Mouse (Mus musculus) macrophage (primary cell): ENCODE results near the gene Acad11. TPM values are rescaled to one million over a fixed set of nuclear protein-coding genes. Genes with fewer than 3 reads are reported as not detected.

Source experiments
- H3K27ac ChIP-seq: fragments of 350-480 bp; formaldehyde crosslinking; 2 replicates; pipeline ENCODE4 v1.9.0; 2021
- H3K36me3 ChIP-seq: fragments of 350-480 bp; formaldehyde crosslinking; 2 replicates; pipeline ENCODE4 v1.9.0; 2021; ENCODE audit errors: inconsistent target
- H3K4me3 ChIP-seq: fragments of 350-480 bp; formaldehyde crosslinking; 2 replicates; pipeline ENCODE4 v1.9.0; 2021; ENCODE audit errors: inconsistent target
- H3K79me2 ChIP-seq: fragments of 350-480 bp; formaldehyde crosslinking; 2 replicates; pipeline ENCODE4 v1.9.0; 2021; ENCODE audit errors: inconsistent target
- WGBS: methylation state at CpG from one replicate; pipeline ENCODE4 v1.1.7; 2026; ENCODE audit warnings: inconsistent platforms; ENCODE audit not compliant: missing documents; 5-methylcytosine and 5-hydroxymethylcytosine counted together
- polyA plus RNA-seq: library from polyadenylated mRNA; stranded (reverse); fragments of 250-400 nt; gene quantifications from 3 replicates; pipeline ENCODE4 v1.2.4, GENCODE M21; 2018; ENCODE audit warnings: inconsistent platforms

Acad11 gene
- polyA plus RNA-seq, 1 experiment from 2014 or later: 8.7 TPM

DNA sequence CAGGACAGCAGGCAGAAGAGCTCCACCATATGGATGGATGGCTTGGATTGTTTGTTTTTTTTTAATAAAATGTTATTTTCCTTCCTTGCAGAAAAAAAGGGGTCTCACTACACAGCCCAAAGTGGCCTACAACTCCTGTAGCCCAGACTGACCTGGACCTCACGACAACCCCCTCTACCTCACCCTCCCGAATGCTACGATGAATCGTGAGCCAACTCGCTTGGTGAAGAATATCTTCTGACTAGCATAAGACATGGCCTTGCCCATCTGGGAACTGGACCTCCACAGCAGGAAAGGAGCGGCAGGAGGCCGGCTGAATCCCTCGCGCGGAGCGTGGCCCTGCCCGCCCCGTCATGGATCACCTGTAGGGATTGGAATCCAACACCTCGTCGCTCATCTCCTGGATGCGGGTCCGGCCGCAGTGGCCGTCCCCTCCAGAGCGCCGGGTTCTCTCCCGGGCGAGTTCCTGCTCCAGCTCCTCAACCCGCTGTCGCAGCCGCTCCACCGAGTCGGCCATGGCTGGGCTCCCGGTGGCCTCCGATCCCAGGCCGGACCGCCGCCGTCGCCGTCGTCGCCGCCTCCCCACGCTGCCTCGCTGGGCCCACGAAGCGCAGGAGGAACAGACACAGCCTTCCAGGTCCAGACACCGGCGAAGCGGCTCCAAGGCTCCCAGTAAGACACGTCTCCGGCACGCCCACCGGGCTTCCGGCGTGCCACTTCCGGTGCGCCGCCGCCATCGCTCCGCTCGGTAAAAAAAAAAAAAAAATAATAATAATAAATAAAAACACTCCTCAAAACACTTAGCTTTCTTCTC is 540 bp upstream of the Acad11 start, which contains the start of gene Uba5:
Uba5 (minus strand) TSS at position 705 of the 814 bp plus-strand sequence.
- peak within 1 kb of the TSS; percentile 80 for H3K4me3 ChIP-seq
- H3K79me2 ChIP-seq: peaks cover 39% of the 10 kb centered on the region
- 2% methylated on average over 59 of the region's 59 CpGs for WGBS
- peaks cover 6% of the 10 kb centered on the region; the same call in 1 of the 2 replicates for H3K36me3 ChIP-seq
- peak within 1 kb of the TSS; percentile 88 for H3K27ac ChIP-seq

DNA sequence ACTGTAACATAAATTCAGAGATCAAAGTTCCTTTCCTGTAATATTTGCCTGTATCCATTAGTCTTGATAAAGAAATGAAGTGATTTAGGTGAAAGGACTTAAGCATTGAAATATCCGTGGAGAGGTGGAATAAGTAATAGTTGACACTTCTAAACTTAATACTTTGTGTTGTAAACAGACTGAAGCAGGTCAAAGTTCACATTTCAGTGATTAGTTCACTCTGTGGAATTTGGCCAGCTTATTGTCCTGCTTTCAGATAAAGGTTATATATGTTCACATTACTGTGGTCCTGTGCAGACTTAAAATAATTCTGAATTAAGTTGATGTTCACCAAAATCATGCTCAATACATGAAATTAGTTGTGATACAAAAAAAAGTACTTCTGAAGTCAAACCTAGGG is 1.4 kb downstream of the Acad11 start:
- H3K79me2 ChIP-seq: peaks cover 32% of the 10 kb centered on the region
- H3K4me3 ChIP-seq: no peak overlapping the region
- WGBS: 50% methylated on average over 1 of the region's 1 CpGs
- no peaks in the 10 kb centered on the region for H3K36me3 ChIP-seq
- H3K27ac ChIP-seq: no peak overlapping the region

DNA sequence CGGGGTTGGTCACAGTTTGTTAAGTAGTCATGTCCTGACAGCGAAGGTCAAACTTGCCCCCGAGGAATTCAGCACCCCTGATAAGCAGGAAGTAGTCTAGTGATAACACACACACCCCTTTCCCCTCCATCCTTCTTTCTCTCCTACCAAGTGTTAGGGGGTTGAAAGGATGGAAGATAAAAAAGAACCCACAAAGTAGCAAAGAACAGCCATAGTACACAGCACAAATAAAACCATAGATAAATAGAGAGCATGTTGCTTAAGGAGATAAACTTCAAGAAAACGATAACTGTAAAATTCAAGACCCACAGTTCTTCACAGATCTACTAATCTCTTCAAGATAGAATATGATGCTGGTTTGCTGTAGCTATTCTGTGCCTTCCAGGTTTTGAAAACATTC is 7.1 kb downstream of the Acad11 start:
- Histone ChIP-seq H3K27ac (no peak overlapping the region), H3K79me2 (no peaks in the 10 kb centered on the region), H3K36me3 (no peaks in the 10 kb centered on the region), H3K4me3 (no peak overlapping the region)
- WGBS: 85% methylated on average over 4 of the region's 4 CpGs

- 94% methylated on average over 8 of the region's 8 CpGs for WGBS
- Histone ChIP-seq H3K4me3 (no peak overlapping the region), H3K27ac (no peak overlapping the region), H3K79me2 (no peaks in the 10 kb centered on the region), H3K36me3 (no peaks in the 10 kb centered on the region)
These were observed 7.9 kb downstream of the Acad11 start for GRCm38 (mm10) chr9:104070863-104071604.

GRCm38 (mm10) chr9:104075808-104076207 is 12.6 kb downstream of the Acad11 start:
- Histone ChIP-seq H3K4me3 (no peak overlapping the region), H3K36me3 (no peaks in the 10 kb centered on the region), H3K27ac (no peak overlapping the region), H3K79me2 (no peaks in the 10 kb centered on the region)
- WGBS: 93% methylated on average over 2 of the region's 2 CpGs

DNA sequence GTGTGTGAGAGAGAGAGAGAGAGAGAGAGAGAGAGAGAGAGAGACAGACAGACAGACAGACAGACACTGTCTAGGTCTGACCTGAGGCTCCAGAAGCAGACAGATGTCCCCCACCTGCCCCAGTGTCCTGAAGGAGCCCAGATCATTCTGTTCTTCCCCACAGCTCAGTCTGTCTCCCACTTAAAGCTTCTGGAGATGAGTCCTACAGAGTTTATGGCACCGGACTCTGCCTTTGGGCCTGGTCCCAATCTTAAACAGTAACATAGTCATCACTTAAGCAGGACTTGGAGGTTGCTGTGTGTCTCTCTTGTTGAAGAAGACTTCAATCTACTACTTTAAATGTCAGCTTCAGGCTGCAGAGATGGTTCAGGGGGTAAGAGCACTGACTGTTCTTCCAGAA is 15.6 kb downstream of the Acad11 start:
- H3K36me3 ChIP-seq: peaks cover 7% of the 10 kb centered on the region; the same call in 1 of the 2 replicates
- H3K79me2 ChIP-seq: no peaks in the 10 kb centered on the region
- no peak overlapping the region for H3K27ac ChIP-seq
- no peak overlapping the region for H3K4me3 ChIP-seq
- 100% methylated on average over 1 of the region's 1 CpGs for WGBS

DNA sequence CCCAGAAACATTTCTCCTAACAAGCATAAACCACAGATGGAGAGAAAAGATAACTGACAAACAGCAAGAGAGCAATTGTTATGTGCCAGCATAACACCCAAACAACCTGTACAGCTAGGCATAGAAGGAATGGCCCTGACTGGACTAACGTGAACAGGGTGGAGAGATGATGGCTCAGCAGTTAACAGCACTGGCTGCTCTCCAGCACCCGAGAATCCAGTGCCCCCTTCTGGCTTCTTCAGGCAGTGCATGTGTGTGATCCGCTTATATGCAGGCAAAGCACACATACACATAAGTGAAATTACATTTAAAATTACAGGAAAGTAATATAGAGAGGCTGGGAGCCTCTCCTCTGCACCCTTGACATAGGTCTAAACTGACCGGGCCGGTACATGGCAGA is 16.2 kb downstream of the Acad11 start:
- no peaks in the 10 kb centered on the region for H3K79me2 ChIP-seq
- H3K4me3 ChIP-seq: no peak overlapping the region
- 25% methylated on average over 5 of the region's 5 CpGs for WGBS
- H3K27ac ChIP-seq: no peak overlapping the region
- peaks cover 7% of the 10 kb centered on the region; the same call in 1 of the 2 replicates for H3K36me3 ChIP-seq

GRCm38 (mm10) chr9:104080038-104080437 is 16.9 kb downstream of the Acad11 start:
- Histone ChIP-seq H3K27ac (no peak overlapping the region), H3K4me3 (no peak overlapping the region), H3K36me3 (peaks cover 7% of the 10 kb centered on the region; the same call in 1 of the 2 replicates), H3K79me2 (no peaks in the 10 kb centered on the region)
- WGBS: 70% methylated on average over 3 of the region's 3 CpGs

DNA sequence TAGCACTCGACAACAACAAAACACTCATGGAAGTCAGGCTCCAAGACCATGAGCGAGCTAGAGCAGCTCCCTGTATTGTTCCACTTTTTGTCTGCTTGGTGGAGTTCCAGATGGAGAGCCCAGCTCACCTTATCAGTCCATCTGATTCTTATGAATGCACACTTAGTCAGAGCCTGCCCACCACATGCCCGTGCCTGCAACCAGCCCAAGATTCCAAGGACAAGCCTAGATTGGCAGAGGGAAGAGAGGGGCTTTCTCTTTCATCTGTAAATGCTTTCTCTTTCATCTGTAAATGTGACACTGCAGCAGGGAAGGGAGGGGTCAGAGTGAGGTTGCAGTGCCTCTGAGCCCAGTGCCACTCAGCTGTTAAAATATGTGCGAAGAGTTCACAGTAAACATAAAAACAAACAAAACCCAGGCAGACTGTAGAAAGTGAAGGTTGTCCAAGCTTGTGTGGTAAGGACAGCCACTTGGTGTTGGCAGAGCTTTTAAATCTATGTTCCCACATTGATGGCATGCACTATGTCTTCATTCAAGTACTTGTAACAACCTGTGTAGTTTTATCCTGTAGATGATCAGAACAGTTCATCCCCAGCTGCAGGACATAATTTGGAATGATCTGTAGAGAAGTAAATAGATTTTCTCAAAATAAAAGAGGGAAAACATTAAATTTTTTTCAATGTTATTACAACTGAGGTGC is 22.7 kb downstream of the Acad11 start:
- H3K36me3 ChIP-seq: peaks cover 7% of the 10 kb centered on the region; the same call in 1 of the 2 replicates
- no peak overlapping the region for H3K4me3 ChIP-seq
- no peaks in the 10 kb centered on the region for H3K79me2 ChIP-seq
- WGBS: 100% methylated on average over 4 of the region's 4 CpGs
- no peak overlapping the region for H3K27ac ChIP-seq

GRCm38 (mm10) chr9:104088555-104088954 is 25.4 kb downstream of the Acad11 start:
- Histone ChIP-seq H3K36me3 (no peaks in the 10 kb centered on the region), H3K27ac (no peak overlapping the region), H3K4me3 (no peak overlapping the region), H3K79me2 (no peaks in the 10 kb centered on the region)
- WGBS: 79% methylated on average over 7 of the region's 8 CpGs

DNA sequence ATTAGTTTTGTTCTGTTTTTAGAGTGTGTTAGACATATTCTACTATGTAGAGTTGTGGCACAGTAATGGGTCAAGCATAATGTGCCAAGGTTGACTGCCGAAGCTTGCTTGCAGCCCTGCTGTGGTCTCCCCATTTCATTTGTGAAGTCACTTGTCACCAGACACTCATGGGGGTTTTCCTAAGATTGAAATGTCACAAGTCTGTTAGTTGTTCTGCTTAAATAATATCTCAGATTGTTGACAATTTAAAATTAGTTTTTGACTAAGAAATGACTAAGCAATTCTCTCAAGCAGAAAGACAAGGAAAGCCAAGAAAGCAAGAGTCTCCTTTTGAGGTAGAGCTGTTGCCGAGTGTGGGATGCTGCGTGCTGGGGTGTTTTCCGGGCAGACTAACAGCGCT is 29.8 kb downstream of the Acad11 start:
- Histone ChIP-seq H3K27ac (no peak overlapping the region), H3K36me3 (no peaks in the 10 kb centered on the region), H3K4me3 (no peak overlapping the region), H3K79me2 (no peaks in the 10 kb centered on the region)
- 93% methylated on average over 5 of the region's 5 CpGs for WGBS

DNA sequence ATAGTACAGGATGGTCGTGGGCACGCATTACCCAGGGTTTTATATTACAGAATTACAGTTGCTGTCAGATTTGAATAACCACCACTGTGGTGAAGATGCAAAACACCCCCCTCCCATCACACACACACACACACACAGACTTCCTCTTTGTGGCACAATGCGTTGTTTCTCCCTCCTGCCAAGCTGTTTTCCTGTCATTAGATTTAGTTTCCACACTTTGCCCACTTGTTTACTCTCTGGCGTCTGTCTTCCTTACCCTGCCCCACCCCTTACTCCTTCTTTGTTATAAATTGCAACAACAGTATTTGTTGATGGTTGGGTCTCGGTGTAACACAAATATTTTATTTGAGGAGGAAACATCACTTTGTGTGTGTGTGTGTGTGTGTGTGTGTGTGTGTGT is 35.1 kb downstream of the Acad11 start:
- Histone ChIP-seq H3K4me3 (no peak overlapping the region), H3K27ac (no peak overlapping the region), H3K79me2 (no peaks in the 10 kb centered on the region), H3K36me3 (no peaks in the 10 kb centered on the region)
- 11% methylated on average over 5 of the region's 5 CpGs for WGBS

GRCm38 (mm10) chr9:104099060-104099459 is 35.9 kb downstream of the Acad11 start:
- 87% methylated on average over 11 of the region's 11 CpGs for WGBS
- H3K36me3 ChIP-seq: no peaks in the 10 kb centered on the region

DNA sequence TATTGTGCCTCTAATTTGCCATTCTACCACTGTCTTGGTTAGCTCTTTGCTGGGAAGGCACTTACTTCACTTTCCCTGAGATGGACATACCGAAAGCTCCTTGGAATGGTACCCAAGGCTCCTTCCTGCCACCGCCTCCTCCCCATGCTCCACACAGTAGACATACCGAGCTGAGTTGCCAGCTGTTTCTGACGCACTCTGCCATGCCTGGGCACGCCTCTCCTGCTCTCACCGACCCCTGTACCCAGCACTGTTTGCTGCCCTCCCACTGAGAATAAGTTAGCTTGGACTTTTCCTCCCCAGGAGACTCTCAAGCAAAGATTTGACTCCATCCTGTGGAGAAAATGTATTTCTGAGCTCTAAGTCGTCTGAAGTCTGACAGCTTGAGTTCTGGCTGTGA is 37.6 kb downstream of the Acad11 start:
- WGBS: 92% methylated on average over 7 of the region's 7 CpGs
- Histone ChIP-seq H3K4me3 (no peak overlapping the region), H3K79me2 (no peaks in the 10 kb centered on the region), H3K36me3 (no peaks in the 10 kb centered on the region), H3K27ac (no peak overlapping the region)

More at GRCm38 (mm10) chr9:104099060-104099459, 35.9 kb downstream of the Acad11 start:
- Histone ChIP-seq H3K27ac (no peak overlapping the region), H3K4me3 (no peak overlapping the region), H3K79me2 (no peaks in the 10 kb centered on the region)
